Mouse (Mus musculus): ENCODE results near the gene Pgap1. TPM values are rescaled to one million over a fixed set of nuclear protein-coding genes. Genes with fewer than 3 reads are reported as not detected.

The Pgap1 gene
- total and polyA plus RNA-seq, 3 experiments = 0.72 to 3.8 (median 3.6) TPM

DNA sequence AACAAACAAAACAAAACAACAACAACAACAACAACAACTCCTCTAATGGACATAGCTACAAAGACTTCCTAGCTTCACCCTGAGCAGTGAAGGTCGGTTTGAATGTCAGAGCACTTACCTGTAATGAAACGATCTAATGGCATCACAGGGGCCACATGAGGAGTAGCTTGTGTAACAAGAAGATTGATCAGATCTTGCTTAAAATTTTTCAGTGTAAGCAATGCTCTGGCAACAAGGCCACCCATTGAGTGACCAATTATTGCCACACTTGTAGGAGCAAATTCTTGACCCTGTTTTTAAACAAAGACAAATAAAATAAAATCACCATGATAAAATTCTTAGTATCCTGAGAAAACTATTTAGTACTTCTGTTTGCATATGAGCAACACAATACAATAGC is 14.6 kb downstream of the Pgap1 start:
- Histone ChIP-seq H3K9ac (ENCODE audit: low read depth, low read length) (no peak overlapping the region), H3K36me3 (ENCODE audit: control insufficient read depth, insufficient read depth, low read length) (no peaks in the 10 kb centered on the region), H3K27me3 (ENCODE audit: control insufficient read depth, insufficient read depth, low read length) (no peaks in the 10 kb centered on the region), H3K79me2 (replicated peaks; ENCODE audit: control insufficient read depth, insufficient read depth, low read length) (no peaks in the 10 kb centered on the region), H3K27ac (no peak overlapping the region), H3K4me1 (ENCODE audit: control insufficient read depth, insufficient read depth, low read length) (no peaks in the 10 kb centered on the region), H3K4me3 (no peak overlapping the region)
- TF ChIP-seq EP300 (IDR thresholded peaks at IDR 0.05; ENCODE audit: insufficient read depth, low read depth, low read length) (no peak), CTCF (IDR thresholded peaks at IDR 0.05) (no peak), POLR2A (IDR thresholded peaks at IDR 0.05; ENCODE audit: insufficient read depth, low read depth, low read length) (no peak)
- 81% methylated on average over 2 of the region's 2 CpGs for WGBS
- intact Hi-C loops (cut with DNase I) = no loop called here
- DNase-seq = no peak

DNA sequence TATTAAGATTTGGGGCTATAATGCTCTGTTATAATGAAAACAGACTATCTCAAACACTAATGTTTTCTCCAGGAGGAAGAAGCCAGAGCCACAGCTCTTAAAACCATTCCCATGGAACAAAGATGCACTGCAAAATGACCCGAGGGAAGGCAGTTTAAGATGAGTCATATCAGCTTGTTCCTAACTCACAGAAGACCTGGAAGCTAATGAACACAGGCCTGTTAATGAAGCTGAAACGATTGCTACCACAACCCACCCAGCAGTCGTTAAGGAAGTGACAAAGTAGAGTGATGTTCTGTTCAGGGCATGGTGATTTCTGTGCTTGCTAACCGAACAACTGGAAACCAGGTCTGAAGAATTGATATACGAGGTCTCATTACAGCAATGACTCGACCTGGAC is 26.3 kb downstream of the Pgap1 start:
- 70% methylated on average over 6 of the region's 6 CpGs for WGBS
- DNase-seq = no peak
- H3K79me2 ChIP-seq (replicated peaks; ENCODE audit: control insufficient read depth, insufficient read depth, low read length) = no peaks in the 10 kb centered on the region
- no peak overlapping the region for H3K4me3 ChIP-seq
- no peaks in the 10 kb centered on the region for H3K27me3 ChIP-seq (ENCODE audit: control insufficient read depth, insufficient read depth, low read length)
- H3K36me3 ChIP-seq (ENCODE audit: control insufficient read depth, insufficient read depth, low read length) = no peaks in the 10 kb centered on the region
- TF ChIP-seq POLR2A (IDR thresholded peaks at IDR 0.05; ENCODE audit: insufficient read depth, low read depth, low read length) = no peak
- TF ChIP-seq EP300 (IDR thresholded peaks at IDR 0.05; ENCODE audit: insufficient read depth, low read depth, low read length) = no peak
- no peak overlapping the region for H3K9ac ChIP-seq (ENCODE audit: low read depth, low read length)
- H3K4me1 ChIP-seq (ENCODE audit: control insufficient read depth, insufficient read depth, low read length) = no peaks in the 10 kb centered on the region
- no peak overlapping the region for H3K27ac ChIP-seq
- intact Hi-C loops (cut with DNase I) = no loop called here

DNA sequence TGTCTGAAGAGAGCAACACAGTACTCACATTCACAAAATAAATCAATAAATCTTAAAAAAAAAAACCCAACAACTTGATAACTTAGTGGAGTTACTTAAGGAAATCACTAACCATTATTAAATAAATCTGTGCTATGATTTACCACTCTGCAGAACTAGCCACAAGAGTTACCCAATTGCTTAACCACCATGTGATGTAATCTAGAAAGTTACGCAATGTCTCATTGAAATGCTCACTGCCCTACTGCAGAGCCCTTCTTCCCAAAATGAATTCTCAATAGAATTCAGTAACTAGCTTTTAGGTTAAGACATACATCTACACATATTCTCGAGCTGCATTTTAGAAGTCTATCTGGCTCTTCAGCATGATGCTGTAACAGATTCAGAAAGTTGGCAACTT is 33.8 kb downstream of the Pgap1 start:
- intact Hi-C loops (cut with DNase I) = no loop called here
- no peak overlapping the region for H3K4me3 ChIP-seq
- no peak for DNase-seq
- H3K27ac ChIP-seq = no peak overlapping the region
- H3K4me1 ChIP-seq (ENCODE audit: control insufficient read depth, insufficient read depth, low read length) = no peaks in the 10 kb centered on the region
- TF ChIP-seq EP300 (IDR thresholded peaks at IDR 0.05; ENCODE audit: insufficient read depth, low read depth, low read length) (no peak), POLR2A (IDR thresholded peaks at IDR 0.05; ENCODE audit: insufficient read depth, low read depth, low read length) (no peak), CTCF (IDR thresholded peaks at IDR 0.05) (no peak)
- H3K27me3 ChIP-seq (ENCODE audit: control insufficient read depth, insufficient read depth, low read length) = no peaks in the 10 kb centered on the region
- no peaks in the 10 kb centered on the region for H3K79me2 ChIP-seq (replicated peaks; ENCODE audit: control insufficient read depth, insufficient read depth, low read length)
- WGBS = 74% methylated on average over 2 of the region's 2 CpGs
- no peak overlapping the region for H3K9ac ChIP-seq (ENCODE audit: low read depth, low read length)
- H3K36me3 ChIP-seq (ENCODE audit: control insufficient read depth, insufficient read depth, low read length) = no peaks in the 10 kb centered on the region

DNA sequence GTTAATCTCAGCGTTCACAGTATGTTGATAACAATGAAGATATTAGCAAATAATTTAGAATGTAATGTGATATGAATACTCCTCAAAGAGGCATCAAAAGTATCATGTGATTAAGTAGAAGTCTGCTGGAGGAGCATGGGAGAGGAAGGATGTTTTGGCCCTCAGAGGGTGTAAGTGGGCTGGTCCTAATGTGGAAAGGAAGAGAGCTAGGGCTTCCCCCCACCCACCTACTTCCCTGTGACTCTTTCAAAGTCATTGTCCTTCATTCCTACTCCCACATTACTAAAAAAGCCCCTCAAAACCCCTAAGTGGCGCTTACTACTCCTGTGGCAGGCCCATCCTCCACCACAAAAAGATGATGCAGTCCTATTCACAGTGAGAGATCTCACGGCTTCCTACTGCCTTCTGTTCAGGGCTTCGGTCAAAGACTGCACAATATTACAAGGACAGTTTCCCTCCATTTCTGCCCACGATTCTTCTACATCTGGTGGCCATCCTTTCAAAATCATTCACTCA is 37.4 kb downstream of the Pgap1 start:
- Histone ChIP-seq H3K27ac (no peak overlapping the region), H3K4me3 (no peak overlapping the region), H3K4me1 (ENCODE audit: control insufficient read depth, insufficient read depth, low read length) (no peaks in the 10 kb centered on the region), H3K9ac (ENCODE audit: low read depth, low read length) (no peak overlapping the region), H3K27me3 (ENCODE audit: control insufficient read depth, insufficient read depth, low read length) (no peaks in the 10 kb centered on the region), H3K79me2 (replicated peaks; ENCODE audit: control insufficient read depth, insufficient read depth, low read length) (no peaks in the 10 kb centered on the region), H3K36me3 (ENCODE audit: control insufficient read depth, insufficient read depth, low read length) (no peaks in the 10 kb centered on the region)
- no peak for DNase-seq
- TF ChIP-seq EP300 (IDR thresholded peaks at IDR 0.05; ENCODE audit: insufficient read depth, low read depth, low read length) (no peak), POLR2A (IDR thresholded peaks at IDR 0.05; ENCODE audit: insufficient read depth, low read depth, low read length) (no peak), CTCF (IDR thresholded peaks at IDR 0.05) (no peak)
- WGBS = 82% methylated on average over 5 of the region's 5 CpGs
- intact Hi-C loops (cut with DNase I) = no loop called here

DNA sequence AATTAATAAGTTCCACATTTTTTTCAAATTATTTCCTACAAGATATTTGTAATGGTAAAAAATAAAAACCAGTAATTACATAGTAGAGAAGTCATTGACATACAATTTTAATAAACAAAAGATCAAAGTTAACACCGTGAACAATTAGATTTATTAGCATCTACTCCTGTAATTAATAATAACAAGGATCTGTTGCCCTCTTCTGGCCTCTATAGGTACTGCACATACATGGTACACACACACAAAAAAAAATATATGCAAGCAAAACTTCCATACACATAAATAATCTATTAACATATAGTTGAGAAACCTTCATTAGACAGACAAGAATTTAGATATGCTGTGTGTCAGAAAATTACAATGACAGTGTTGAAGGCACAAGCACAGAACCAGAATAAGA is 43.6 kb downstream of the Pgap1 start:
- Histone ChIP-seq H3K79me2 (replicated peaks; ENCODE audit: control insufficient read depth, insufficient read depth, low read length) (no peaks in the 10 kb centered on the region), H3K27ac (no peak overlapping the region), H3K27me3 (ENCODE audit: control insufficient read depth, insufficient read depth, low read length) (no peaks in the 10 kb centered on the region), H3K4me1 (ENCODE audit: control insufficient read depth, insufficient read depth, low read length) (no peaks in the 10 kb centered on the region), H3K4me3 (no peak overlapping the region), H3K36me3 (ENCODE audit: control insufficient read depth, insufficient read depth, low read length) (no peaks in the 10 kb centered on the region), H3K9ac (ENCODE audit: low read depth, low read length) (no peak overlapping the region)
- no peak for TF ChIP-seq POLR2A (IDR thresholded peaks at IDR 0.05; ENCODE audit: insufficient read depth, low read depth, low read length)
- no peak for TF ChIP-seq EP300 (IDR thresholded peaks at IDR 0.05; ENCODE audit: insufficient read depth, low read depth, low read length)
- TF ChIP-seq CTCF (IDR thresholded peaks at IDR 0.05) = peak; percentile 62
- 96% methylated on average over 1 of the region's 1 CpGs for WGBS
- no peak for DNase-seq
- intact Hi-C loops (cut with DNase I) = no loop called here

DNA sequence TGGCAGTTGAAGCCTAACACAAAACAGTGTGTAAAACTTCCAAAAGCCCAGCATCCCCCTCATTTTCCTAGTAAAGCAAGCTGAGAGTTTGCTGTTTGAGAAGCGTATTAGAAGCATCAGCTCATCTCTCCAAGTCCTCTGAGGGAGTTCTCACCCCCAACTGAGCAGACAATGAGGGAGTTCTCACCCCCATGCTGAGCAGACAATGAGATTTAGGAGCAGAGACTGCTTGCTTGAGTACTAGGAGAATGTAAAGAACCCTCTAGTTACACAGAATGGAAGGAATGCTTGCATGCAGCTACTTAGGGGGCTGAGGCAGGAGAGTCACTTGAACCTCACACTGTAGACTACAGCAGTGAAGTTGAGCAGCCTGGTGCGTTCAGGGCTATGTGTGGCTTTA is 59.0 kb downstream of the Pgap1 start:
- DNase-seq = no peak
- no peaks in the 10 kb centered on the region for H3K27me3 ChIP-seq (ENCODE audit: control insufficient read depth, insufficient read depth, low read length)
- H3K4me1 ChIP-seq (ENCODE audit: control insufficient read depth, insufficient read depth, low read length) = no peaks in the 10 kb centered on the region
- H3K9ac ChIP-seq (ENCODE audit: low read depth, low read length) = no peak overlapping the region
- no peaks in the 10 kb centered on the region for H3K36me3 ChIP-seq (ENCODE audit: control insufficient read depth, insufficient read depth, low read length)
- no peaks in the 10 kb centered on the region for H3K79me2 ChIP-seq (replicated peaks; ENCODE audit: control insufficient read depth, insufficient read depth, low read length)
- intact Hi-C loops (cut with DNase I) = no loop called here
- TF ChIP-seq CTCF (IDR thresholded peaks at IDR 0.05) (no peak), EP300 (IDR thresholded peaks at IDR 0.05; ENCODE audit: insufficient read depth, low read depth, low read length) (no peak), POLR2A (IDR thresholded peaks at IDR 0.05; ENCODE audit: insufficient read depth, low read depth, low read length) (no peak)
- H3K27ac ChIP-seq = no peak overlapping the region
- no peak overlapping the region for H3K4me3 ChIP-seq
- WGBS = 86% methylated on average over 2 of the region's 2 CpGs

All from heart, adult 2 months (tissue).